Mouse (Mus musculus) heart, embryonic 12.5 days (tissue): ENCODE data around the gene Fam241b. TPM values are rescaled to one million over a fixed set of nuclear protein-coding genes. Genes with fewer than 3 reads are reported as not detected.

Experiments used
- ATAC-seq: fragments of 200-750 bp; cut with Nextera tagmentation; 2 replicates; pipeline ENCODE4 v1.8.0; 2017; ENCODE audit warnings: moderate TSS enrichment, moderate library complexity; ENCODE audit not compliant: insufficient number of reproducible peaks, low FRiP score
- H3K27ac ChIP-seq: fragments of 300-500 bp; sonication (generic); 2 replicates; pipeline ENCODE4 v1.5.1; 2016; ENCODE audit warnings: mild to moderate bottlenecking, moderate library complexity; ENCODE audit not compliant: poor library complexity, severe bottlenecking
- H3K27me3 ChIP-seq: fragments of 300-500 bp; sonication (generic); replicated peaks from 2 replicates; pipeline ENCODE4 v1.6.1; 2016; ENCODE audit warnings: mild to moderate bottlenecking, moderate library complexity
- H3K36me3 ChIP-seq: fragments of 300-500 bp; sonication (generic); 2 replicates; pipeline ENCODE4 v1.6.1; 2016; ENCODE audit warnings: mild to moderate bottlenecking, moderate library complexity
- H3K4me1 ChIP-seq: fragments of 300-500 bp; sonication (generic); replicated peaks from 2 replicates; pipeline ENCODE4 v1.6.1; 2016; ENCODE audit warnings: mild to moderate bottlenecking
- H3K4me2 ChIP-seq: fragments of 300-500 bp; sonication (generic); 2 replicates; pipeline ENCODE4 v1.6.1; 2016; ENCODE audit warnings: mild to moderate bottlenecking, moderate library complexity
- H3K4me3 ChIP-seq: fragments of 300-500 bp; sonication (generic); 2 replicates; pipeline ENCODE4 v1.5.1; 2016; ENCODE audit warnings: mild to moderate bottlenecking
- H3K9ac ChIP-seq: fragments of 300-500 bp; sonication (generic); 2 replicates; pipeline ENCODE4 v1.6.1; 2016; ENCODE audit warnings: mild to moderate bottlenecking, moderate library complexity
- H3K9me3 ChIP-seq: fragments of 300-500 bp; sonication (generic); replicated peaks from 2 replicates; pipeline ENCODE4 v1.6.1; 2016; ENCODE audit warnings: mild to moderate bottlenecking, moderate library complexity
- WGBS: fragments of 180-500 bp; shearing (Covaris S2); methylation state at CpG from one replicate; pipeline ENCODE4 v1.1.7; 2016; 5-methylcytosine and 5-hydroxymethylcytosine counted together
- polyA plus RNA-seq: library from polyadenylated mRNA; unstranded; fragments of >200 nt; fragmentation: Nextera tagmentation; extraction: Ambion mirVana; gene quantifications from 2 replicates; pipeline ENCODE4 v1.2.1, GENCODE M21; 2016

Fam241b gene
- polyA plus RNA-seq, 1 experiment from 2014 or later, result 3.7 TPM

- no peak for ATAC-seq
- H3K27ac ChIP-seq, result no peak overlapping the region
- H3K36me3 ChIP-seq, result no peaks in the 10 kb centered on the region
- no peak overlapping the region for H3K4me3 ChIP-seq
- H3K4me1 ChIP-seq, result 0 out of 2 replicates have a peak, but pooled peaks cover 3% of the 10 kb centered on the region
- H3K9ac ChIP-seq, result no peak overlapping the region
- 82% methylated on average over 7 of the region's 7 CpGs for WGBS
- H3K9me3 ChIP-seq, result no peaks in the 10 kb centered on the region
- H3K4me2 ChIP-seq, result no peak overlapping the region
- H3K27me3 ChIP-seq, result peaks cover 16% of the 10 kb centered on the region; the same call in 1 of the 2 replicates
Observed at GRCm38 (mm10) chr10:62069398-62069797, 74.3 kb downstream of the Fam241b start.

- H3K4me3 ChIP-seq, result no peak overlapping the region
- H3K4me1 ChIP-seq, result 0 out of 2 replicates have a peak, but pooled peaks cover 3% of the 10 kb centered on the region
- 78% methylated on average over 9 of the region's 9 CpGs for WGBS
- ATAC-seq, result no peak
- no peak overlapping the region for H3K27ac ChIP-seq
- no peak overlapping the region for H3K4me2 ChIP-seq
- H3K9me3 ChIP-seq, result no peaks in the 10 kb centered on the region
- no peak overlapping the region for H3K9ac ChIP-seq
- H3K36me3 ChIP-seq, result no peaks in the 10 kb centered on the region
- peaks cover 16% of the 10 kb centered on the region; the same call in 1 of the 2 replicates for H3K27me3 ChIP-seq
Observed at GRCm38 (mm10) chr10:62068532-62068931, 75.2 kb downstream of the Fam241b start.

- H3K27me3 ChIP-seq, result peaks cover 7% of the 10 kb centered on the region; the same call in 1 of the 2 replicates
- H3K9me3 ChIP-seq, result no peaks in the 10 kb centered on the region
- WGBS, result 44% methylated on average over 7 of the region's 7 CpGs
- no peak for ATAC-seq
- no peak overlapping the region for H3K27ac ChIP-seq
- no peak overlapping the region for H3K4me3 ChIP-seq
- no peak overlapping the region for H3K9ac ChIP-seq
- H3K36me3 ChIP-seq, result no peaks in the 10 kb centered on the region
- H3K4me2 ChIP-seq, result no peak overlapping the region
- H3K4me1 ChIP-seq, result peaks cover 5% of the 10 kb centered on the region; the same call in 1 of the 2 replicates
Observed at GRCm38 (mm10) chr10:62066213-62066612, 77.5 kb downstream of the Fam241b start.

- ATAC-seq, result no peak
- H3K9ac ChIP-seq, result no peak overlapping the region
- H3K36me3 ChIP-seq, result no peaks in the 10 kb centered on the region
- peaks cover 9% of the 10 kb centered on the region; the same call in 1 of the 2 replicates for H3K27me3 ChIP-seq
- no peak overlapping the region for H3K4me3 ChIP-seq
- H3K4me1 ChIP-seq, result peaks cover 26% of the 10 kb centered on the region
- WGBS, result 56% methylated on average over 5 of the region's 5 CpGs
- H3K27ac ChIP-seq, result no peak overlapping the region
- no peaks in the 10 kb centered on the region for H3K9me3 ChIP-seq
- no peak overlapping the region for H3K4me2 ChIP-seq
Observed at GRCm38 (mm10) chr10:62062786-62063185, 80.9 kb downstream of the Fam241b start.

GRCm38 (mm10) chr10:62060969-62061678 is 82.6 kb downstream of the Fam241b start:
- peaks cover 25% of the 10 kb centered on the region for H3K4me1 ChIP-seq
- no peak for ATAC-seq
- 52% methylated on average over 14 of the region's 14 CpGs for WGBS
- 0 out of 2 replicates have a peak overlapping the region, but pooled peaks have one; percentile 42 for H3K27ac ChIP-seq
- no peak overlapping the region for H3K9ac ChIP-seq
- H3K4me2 ChIP-seq, result no peak overlapping the region
- H3K36me3 ChIP-seq, result no peaks in the 10 kb centered on the region
- H3K9me3 ChIP-seq, result no peaks in the 10 kb centered on the region
- H3K27me3 ChIP-seq, result 0 out of 2 replicates have a peak, but pooled peaks cover 5% of the 10 kb centered on the region
- H3K4me3 ChIP-seq, result no peak overlapping the region

GRCm38 (mm10) chr10:62060224-62060913 is 83.4 kb downstream of the Fam241b start:
- ATAC-seq, result no peak
- Histone ChIP-seq H3K4me1 (peaks cover 23% of the 10 kb centered on the region), H3K4me3 (no peak overlapping the region), H3K27ac (peak overlapping the region; percentile 42), H3K27me3 (0 out of 2 replicates have a peak, but pooled peaks cover 5% of the 10 kb centered on the region), H3K9ac (no peak overlapping the region), H3K36me3 (no peaks in the 10 kb centered on the region), H3K9me3 (no peaks in the 10 kb centered on the region), H3K4me2 (no peak overlapping the region)
- 61% methylated on average over 16 of the region's 16 CpGs for WGBS

GRCm38 (mm10) chr10:62058508-62059375 is 85.0 kb downstream of the Fam241b start:
- 66% methylated on average over 13 of the region's 13 CpGs for WGBS
- no peaks in the 10 kb centered on the region for H3K9me3 ChIP-seq
- no peak overlapping the region for H3K27ac ChIP-seq
- H3K4me2 ChIP-seq, result no peak overlapping the region
- ATAC-seq, result no peak
- H3K27me3 ChIP-seq, result 0 out of 2 replicates have a peak, but pooled peaks cover 5% of the 10 kb centered on the region
- no peak overlapping the region for H3K4me3 ChIP-seq
- no peaks in the 10 kb centered on the region for H3K36me3 ChIP-seq
- H3K9ac ChIP-seq, result no peak overlapping the region
- H3K4me1 ChIP-seq, result peaks cover 23% of the 10 kb centered on the region

Other genes starting within 250 kb of the Fam241b start
- 20.6 and 24.2 TPM in 2 replicates for gene Col13a1, start 164.8 kb downstream of the Fam241b start, polyA plus RNA-seq
- not detected in 2 replicates for gene Neurog3, start 10.8 kb downstream of the Fam241b start, polyA plus RNA-seq
- 5.6 and 5.7 TPM in 2 replicates for gene Tspan15, start 87.3 kb upstream of the Fam241b start, polyA plus RNA-seq
- gene Tacr2, start 108.5 kb upstream of the Fam241b start, polyA plus RNA-seq, result not detected in 2 replicates
- gene Hk1, start 236.0 kb upstream of the Fam241b start, polyA plus RNA-seq, result 215 and 227 TPM in 2 replicates